Mouse (Mus musculus) myocyte (in vitro differentiated cells): Measurements from ENCODE around the gene Rtn3. TPM values are rescaled to one million over a fixed set of nuclear protein-coding genes. Genes with fewer than 3 reads are reported as not detected.
A peak's percentile ranks its signal among the peaks of the same experiment; 100 is the strongest.

Source experiments
- H3K27me3 ChIP-seq: one replicate; pipeline ENCODE4 v1.6.1; 2011; ENCODE audit not compliant: control insufficient read depth, insufficient read depth, insufficient read length
- H3K36me3 ChIP-seq: one replicate; pipeline ENCODE4 v1.6.1; 2011; ENCODE audit not compliant: control insufficient read depth, insufficient read depth
- H3K4me2 ChIP-seq: one replicate; pipeline ENCODE4 v1.6.1; 2011; ENCODE audit warnings: low read depth, control low read depth
- H3K4me3 ChIP-seq: one replicate; pipeline ENCODE4 v1.5.1; 2011; ENCODE audit warnings: mild to moderate bottlenecking, control low read depth, moderate library complexity
- H3K79me2 ChIP-seq: one replicate; pipeline ENCODE4 v1.6.1; 2011; ENCODE audit not compliant: control insufficient read depth, insufficient read depth
- H3ac ChIP-seq: one replicate; pipeline ENCODE4 v1.6.1; 2011; ENCODE audit not compliant: control insufficient read depth, insufficient read length
- CEBPB ChIP-seq: IDR thresholded peaks from 2 replicates; pipeline ENCODE4 v1.6.1; 2011; ENCODE audit warnings: mild to moderate bottlenecking, moderate library complexity; ENCODE audit not compliant: poor library complexity, insufficient read depth, severe bottlenecking
- E2F4 ChIP-seq: IDR thresholded peaks from one replicate; pipeline ENCODE4 v1.6.1; 2011; ENCODE audit warnings: mild to moderate bottlenecking, control low read depth, moderate library complexity; ENCODE audit not compliant: insufficient read depth
- MAX ChIP-seq: IDR thresholded peaks from one replicate; pipeline ENCODE4 v1.6.1; 2011; ENCODE audit warnings: low read depth, mild to moderate bottlenecking, control low read depth
- MYOD1 ChIP-seq, 3 experiments: IDR thresholded peaks; one replicate each; pipeline ENCODE4 v1.6.1; 2011; ENCODE audit warnings: control low read depth in 2 of 3, low read depth in 2 of 3, mild to moderate bottlenecking in 2 of 3, moderate library complexity in 1 of 3; ENCODE audit not compliant: insufficient read length in 2 of 3, control insufficient read depth in 1 of 3
- MYOG ChIP-seq, 3 experiments: IDR thresholded peaks; one replicate each; pipeline ENCODE4 v1.6.1; 2011; ENCODE audit warnings: control low read depth in 2 of 3, low read depth in 2 of 3, mild to moderate bottlenecking in 2 of 3; ENCODE audit not compliant: insufficient read length in 2 of 3, control insufficient read depth in 1 of 3, insufficient read depth in 1 of 3
- POLR2A ChIP-seq: IDR thresholded peaks from one replicate; pipeline ENCODE4 v1.6.1; 2011; ENCODE audit warnings: low read depth, mild to moderate bottlenecking, control low read depth, moderate library complexity; ENCODE audit not compliant: insufficient read length
- POLR2AphosphoS2 ChIP-seq: IDR thresholded peaks from one replicate; pipeline ENCODE4 v1.6.1; 2011; ENCODE audit warnings: low read depth, control low read depth; ENCODE audit not compliant: insufficient read length
- REST ChIP-seq: IDR thresholded peaks from one replicate; pipeline ENCODE4 v1.6.1; 2011; ENCODE audit warnings: mild to moderate bottlenecking, control low read depth, moderate library complexity; ENCODE audit not compliant: insufficient read depth, insufficient read length
- SRF ChIP-seq: IDR thresholded peaks from one replicate; pipeline ENCODE4 v1.6.1; 2011; ENCODE audit warnings: low read depth; ENCODE audit not compliant: control insufficient read depth, insufficient read length
- TCF12 ChIP-seq: IDR thresholded peaks from one replicate; pipeline ENCODE4 v1.6.1; 2011; ENCODE audit warnings: mild to moderate bottlenecking, control low read depth; ENCODE audit not compliant: poor library complexity, insufficient read depth, severe bottlenecking
- TCF3 ChIP-seq: IDR thresholded peaks from one replicate; pipeline ENCODE4 v1.6.1; 2011; ENCODE audit warnings: low read depth, control low read depth; ENCODE audit not compliant: insufficient read length
- USF1 ChIP-seq: IDR thresholded peaks from one replicate; pipeline ENCODE4 v1.6.1; 2011; ENCODE audit warnings: low read depth, mild to moderate bottlenecking, control low read depth, moderate library complexity
- polyA plus RNA-seq: library from polyadenylated mRNA; unstranded; fragments of >200 nt; fragmentation: generic; extraction: Trizol; gene quantifications from one replicate; pipeline ENCODE4 v1.2.1, GENCODE M21; 2012; ENCODE audit warnings: missing spikeins

Rtn3 gene
- polyA plus RNA-seq, 1 experiment = 65.7 TPM

GRCm38 (mm10) chr19:7523781-7524180, 40.7 kb upstream of the Rtn3 start:
- Histone ChIP-seq H3K36me3 (peaks cover 65% of the 10 kb centered on the region), H3K79me2 (no peaks in the 10 kb centered on the region), H3K27me3 (no peaks in the 10 kb centered on the region), H3ac (no peak overlapping the region), H3K4me2 (no peak overlapping the region), H3K4me3 (no peak overlapping the region)
- TF ChIP-seq TCF12 = no peak
- no peak for TF ChIP-seq POLR2A
- TF ChIP-seq MYOD1 (IDR thresholded peaks at IDR 0.05; ENCODE audit: control insufficient read depth in 1 of 3, insufficient read length in 2 of 3, low read depth in 2 of 3) = no peak
- TF ChIP-seq TCF3 = no peak
- TF ChIP-seq MYOG (IDR thresholded peaks at IDR 0.05; ENCODE audit: control insufficient read depth in 1 of 3, insufficient read depth in 1 of 3, insufficient read length in 2 of 3, low read depth in 2 of 3) = no peak
- TF ChIP-seq CEBPB = no peak
- TF ChIP-seq REST = no peak
- TF ChIP-seq E2F4 = no peak
- TF ChIP-seq POLR2AphosphoS2 = no peak
- no peak for TF ChIP-seq MAX
- TF ChIP-seq SRF = no peak
- TF ChIP-seq USF1 = no peak

GRCm38 (mm10) chr19:7523292-7523691, 40.2 kb upstream of the Rtn3 start:
- Histone ChIP-seq H3K79me2 (no peaks in the 10 kb centered on the region), H3K27me3 (no peaks in the 10 kb centered on the region), H3ac (no peak overlapping the region), H3K4me2 (no peak overlapping the region), H3K36me3 (peaks cover 66% of the 10 kb centered on the region), H3K4me3 (no peak overlapping the region)
- TF ChIP-seq USF1 (no peak), MAX (no peak), POLR2A (no peak), POLR2AphosphoS2 (no peak), TCF12 (no peak), SRF (no peak), MYOG (IDR thresholded peaks at IDR 0.05; ENCODE audit: control insufficient read depth in 1 of 3, insufficient read depth in 1 of 3, insufficient read length in 2 of 3, low read depth in 2 of 3) (no peak), CEBPB (no peak), TCF3 (no peak), E2F4 (no peak), MYOD1 (IDR thresholded peaks at IDR 0.05; ENCODE audit: control insufficient read depth in 1 of 3, insufficient read length in 2 of 3, low read depth in 2 of 3) (no peak), REST (no peak)

GRCm38 (mm10) chr19:7522856-7523255, 39.8 kb upstream of the Rtn3 start:
- Histone ChIP-seq H3K27me3 (no peaks in the 10 kb centered on the region), H3K4me3 (no peak overlapping the region), H3K79me2 (no peaks in the 10 kb centered on the region), H3ac (no peak overlapping the region), H3K4me2 (no peak overlapping the region), H3K36me3 (peaks cover 66% of the 10 kb centered on the region)
- TF ChIP-seq CEBPB (no peak), TCF3 (no peak), POLR2A (no peak), MAX (no peak), SRF (no peak), MYOD1 (IDR thresholded peaks at IDR 0.05; ENCODE audit: control insufficient read depth in 1 of 3, insufficient read length in 2 of 3, low read depth in 2 of 3) (no peak), REST (no peak)

GRCm38 (mm10) chr19:7521619-7522018, 38.5 kb upstream of the Rtn3 start:
- peak; percentile 82 for TF ChIP-seq CEBPB
- TF ChIP-seq MYOD1 (IDR thresholded peaks at IDR 0.05; ENCODE audit: control insufficient read depth in 1 of 3, insufficient read length in 2 of 3, low read depth in 2 of 3) = no peak
- H3K4me3 ChIP-seq = no peak overlapping the region
- H3K36me3 ChIP-seq = peaks cover 67% of the 10 kb centered on the region
- no peak overlapping the region for H3K4me2 ChIP-seq
- H3ac ChIP-seq = no peak overlapping the region
- H3K27me3 ChIP-seq = no peaks in the 10 kb centered on the region
- H3K79me2 ChIP-seq = no peaks in the 10 kb centered on the region

- Histone ChIP-seq H3K36me3 (peaks cover 37% of the 10 kb centered on the region), H3K27me3 (no peaks in the 10 kb centered on the region), H3K4me2 (no peak overlapping the region), H3K79me2 (no peaks in the 10 kb centered on the region), H3K4me3 (no peak overlapping the region), H3ac (no peak overlapping the region)
- TF ChIP-seq USF1 = no peak
Measured at GRCm38 (mm10) chr19:7516437-7516836, 33.4 kb upstream of the Rtn3 start.

- no peak overlapping the region for H3K4me2 ChIP-seq
Measured at GRCm38 (mm10) chr19:7508026-7508425, 24.9 kb upstream of the Rtn3 start.

More at GRCm38 (mm10) chr19:7508026-7508425, 24.9 kb upstream of the Rtn3 start:
- Histone ChIP-seq H3K4me3 (no peak overlapping the region), H3ac (no peak overlapping the region), H3K79me2 (peaks cover 49% of the 10 kb centered on the region), H3K36me3 (peaks cover 5% of the 10 kb centered on the region), H3K27me3 (no peaks in the 10 kb centered on the region)
- TF ChIP-seq MAX (no peak), POLR2A (no peak), MYOG (IDR thresholded peaks at IDR 0.05; ENCODE audit: control insufficient read depth in 1 of 3, insufficient read depth in 1 of 3, insufficient read length in 2 of 3, low read depth in 2 of 3) (no peak), CEBPB (no peak), POLR2AphosphoS2 (no peak), E2F4 (no peak), SRF (no peak), REST (no peak)
